Mouse (Mus musculus) frontal cortex, adult 2 months (tissue): Measurements from ENCODE around the gene Ctrc. TPM values are rescaled to one million over a fixed set of nuclear protein-coding genes. Genes with fewer than 3 reads are reported as not detected.

ENCODE experiments used
- DNase-seq, 2 experiments: peaks; one replicate each; pipeline ENCODE4 v3.0.0; 2022; ENCODE audit warnings: low spot score in 1 of 2; ENCODE audit errors: extremely low spot score in 1 of 2
- polyA plus RNA-seq: library from polyadenylated mRNA; depleted of rRNA; stranded (reverse); fragments of >200 nt; gene quantifications from 2 replicates; pipeline ENCODE4 v1.2.3, GENCODE M21; 2012

Ctrc gene
- polyA plus RNA-seq, 1 experiment = not detected

DNA sequence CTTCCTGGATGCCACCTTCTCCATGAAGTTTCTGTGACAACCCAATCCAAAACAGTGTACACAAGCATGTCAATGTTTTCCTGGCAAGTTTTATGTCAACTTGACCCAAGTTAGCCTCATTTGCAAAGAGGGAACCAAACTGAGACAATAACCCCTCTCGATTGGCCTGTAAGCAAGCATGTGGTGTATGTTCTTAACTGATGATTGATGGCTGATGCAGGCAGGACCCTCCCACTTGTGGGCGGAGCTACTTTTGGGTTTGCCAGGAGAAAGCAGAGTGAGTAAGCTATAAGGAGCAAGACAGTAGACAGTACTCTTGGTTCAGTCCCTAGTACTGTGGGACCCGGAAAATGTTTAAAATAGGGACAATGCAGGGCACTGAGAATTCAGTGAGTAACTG is 23.2 kb downstream of the Ctrc start:
- DNase-seq = no peak

DNA sequence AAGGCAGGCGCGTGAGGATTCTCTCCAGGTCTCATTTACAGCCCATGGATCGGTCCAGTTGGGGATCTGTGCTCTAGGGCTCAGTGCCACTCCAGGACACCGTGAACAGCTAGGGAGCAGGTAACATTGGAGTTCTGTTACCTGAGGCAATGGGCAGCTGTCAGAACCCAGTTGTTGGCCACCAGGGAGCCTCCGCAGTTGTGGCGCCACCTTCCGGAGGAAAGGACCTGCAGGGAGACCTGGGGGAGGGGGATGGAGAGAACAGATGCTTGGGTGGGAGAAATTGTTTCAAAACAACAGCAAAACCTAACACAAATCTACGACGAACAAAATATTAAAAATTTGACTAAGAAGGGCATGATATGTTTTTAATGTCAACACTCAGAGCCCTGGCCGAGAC is 24.1 kb downstream of the Ctrc start:
- DNase-seq = no peak

DNA sequence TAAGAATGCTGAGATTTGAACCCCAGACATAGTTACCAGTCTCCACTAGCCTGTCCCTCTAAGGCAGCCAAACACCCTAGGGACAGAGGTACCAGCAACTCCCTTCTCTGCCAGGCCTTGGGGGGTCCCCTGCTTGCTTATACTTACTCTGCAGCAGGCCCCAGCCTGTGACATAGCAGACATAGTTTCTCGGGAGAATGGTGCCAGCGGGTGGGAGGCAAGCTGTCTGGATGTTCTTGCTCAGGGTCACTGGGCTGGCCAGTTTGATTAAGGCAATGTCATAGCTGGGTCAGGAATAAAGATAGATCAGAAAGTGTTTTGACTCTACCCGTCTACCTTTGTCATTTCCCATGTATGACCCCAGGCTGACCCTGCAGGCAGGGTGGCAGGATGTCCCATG is 25.0 kb downstream of the Ctrc start:
- no peak for DNase-seq

DNA sequence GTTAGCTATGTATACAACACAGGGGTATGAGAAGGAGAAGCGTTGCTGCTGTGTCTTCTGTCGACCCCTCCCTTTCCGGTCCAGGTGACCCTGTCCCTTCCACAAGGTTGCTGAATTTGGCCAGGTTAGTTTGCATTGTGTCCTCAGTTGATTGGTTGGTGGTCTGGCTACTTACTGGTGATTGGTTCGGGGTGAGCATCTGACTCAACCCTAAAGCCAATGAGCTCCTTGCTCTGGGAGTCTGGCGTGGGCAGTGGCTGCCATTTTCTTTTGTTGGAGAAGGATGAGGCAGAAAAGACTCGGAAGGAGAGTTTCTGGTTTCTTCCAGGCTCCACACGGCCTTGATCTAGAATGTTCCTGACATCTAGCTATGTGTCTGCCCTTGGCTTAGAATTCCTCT is 26.8 kb downstream of the Ctrc start:
- no peak for DNase-seq

DNA sequence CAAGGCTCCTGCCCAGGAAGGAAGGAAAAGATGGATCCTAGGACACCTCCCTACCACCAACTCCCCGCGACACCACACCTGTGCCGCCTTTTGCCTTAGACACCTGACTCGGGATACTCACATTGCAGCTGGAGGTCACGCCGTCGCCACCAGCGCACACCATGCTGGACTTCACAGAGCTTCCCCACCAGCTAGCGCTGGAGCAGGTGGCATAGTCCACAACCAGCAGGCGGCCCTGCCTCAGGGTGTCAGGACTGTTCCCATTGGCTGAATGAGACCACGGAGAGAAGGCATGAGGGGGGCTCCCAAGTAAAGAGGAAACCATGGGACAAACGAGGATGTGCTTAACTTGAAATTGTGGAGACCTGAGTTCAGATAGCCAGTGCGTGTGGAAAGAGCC is 27.3 kb downstream of the Ctrc start:
- DNase-seq = no peak

DNA sequence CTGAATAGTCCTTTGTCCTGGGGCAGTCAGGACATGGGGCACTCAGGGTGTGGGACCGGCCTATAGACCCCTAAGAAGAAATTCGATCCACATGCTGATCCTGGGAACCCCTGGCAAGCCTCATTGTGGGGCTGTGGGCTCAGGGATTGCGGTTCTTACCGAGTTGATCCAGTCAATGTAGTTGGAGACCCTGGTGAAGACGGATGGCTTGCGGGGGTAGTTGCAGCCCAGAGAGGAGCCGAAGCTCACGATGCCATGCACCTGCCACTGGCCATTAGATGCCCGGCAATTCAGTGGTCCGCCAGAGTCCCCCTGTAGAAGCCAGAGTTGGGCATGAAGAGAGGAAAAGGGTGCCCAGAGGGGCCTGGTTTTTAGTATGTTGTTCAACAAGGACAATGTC is 28.5 kb downstream of the Ctrc start:
- DNase-seq = no peak

DNA sequence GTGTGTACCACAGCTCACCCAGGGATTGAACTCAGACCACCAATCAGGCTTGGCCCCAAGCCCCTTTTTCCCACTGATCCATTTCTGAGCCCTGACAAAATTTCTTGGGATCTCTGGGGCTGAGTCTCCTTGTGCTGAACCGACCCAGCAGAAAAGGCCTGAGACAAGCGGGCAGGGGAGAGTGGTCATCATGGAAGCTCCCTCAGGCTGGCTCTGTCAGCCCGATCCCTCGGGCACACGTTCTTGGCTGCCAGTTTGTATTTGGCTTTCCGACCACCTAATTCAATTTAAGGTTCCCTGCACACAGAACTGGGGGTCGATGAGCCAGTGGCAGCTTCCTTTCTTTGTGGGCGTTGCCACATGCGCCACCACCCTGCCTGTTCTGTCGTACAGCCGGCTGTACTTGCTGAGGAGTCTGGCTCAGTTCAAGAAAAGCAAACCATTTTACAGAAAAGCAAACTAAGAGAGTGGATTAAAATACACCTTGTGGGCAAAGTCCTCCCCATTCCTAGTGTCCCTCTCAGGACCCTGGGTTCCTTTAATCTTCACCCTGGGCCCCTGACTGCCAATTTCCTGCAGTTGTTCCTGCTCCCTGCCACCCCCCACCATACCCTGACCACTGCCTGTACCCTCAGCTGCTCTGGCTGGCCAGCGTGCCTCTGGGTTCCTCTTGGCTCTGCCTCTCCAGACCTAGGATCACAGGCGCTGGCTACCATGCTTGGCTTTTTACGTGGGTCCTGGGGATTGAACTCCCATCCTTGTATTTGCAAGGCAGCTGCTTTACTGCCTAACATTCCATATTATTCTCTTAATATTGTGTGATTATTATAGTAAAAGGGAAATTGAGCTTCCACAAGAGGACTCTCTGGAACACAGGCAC is 29.1 kb downstream of the Ctrc start:
- DNase-seq = no peak

DNA sequence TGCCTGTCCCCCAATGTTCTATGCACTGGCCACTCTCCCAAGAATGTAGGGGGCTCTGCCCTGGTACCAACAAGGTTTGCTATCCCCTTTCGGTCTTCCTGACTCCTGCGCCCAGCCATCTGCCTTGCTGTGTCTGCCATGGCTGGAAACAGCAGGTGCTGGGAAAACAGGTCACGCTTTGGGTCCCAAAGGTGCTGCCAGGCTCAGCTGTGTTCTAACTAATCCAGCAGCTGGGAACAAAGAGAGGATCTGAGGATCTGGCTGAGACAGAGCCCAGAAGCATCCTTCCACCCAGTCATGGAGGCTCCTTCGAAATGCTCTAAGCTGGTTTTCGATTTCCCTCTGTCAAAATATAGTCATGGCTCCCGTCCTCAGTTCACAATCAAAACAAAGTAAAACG is 29.9 kb downstream of the Ctrc start:
- no peak for DNase-seq

DNA sequence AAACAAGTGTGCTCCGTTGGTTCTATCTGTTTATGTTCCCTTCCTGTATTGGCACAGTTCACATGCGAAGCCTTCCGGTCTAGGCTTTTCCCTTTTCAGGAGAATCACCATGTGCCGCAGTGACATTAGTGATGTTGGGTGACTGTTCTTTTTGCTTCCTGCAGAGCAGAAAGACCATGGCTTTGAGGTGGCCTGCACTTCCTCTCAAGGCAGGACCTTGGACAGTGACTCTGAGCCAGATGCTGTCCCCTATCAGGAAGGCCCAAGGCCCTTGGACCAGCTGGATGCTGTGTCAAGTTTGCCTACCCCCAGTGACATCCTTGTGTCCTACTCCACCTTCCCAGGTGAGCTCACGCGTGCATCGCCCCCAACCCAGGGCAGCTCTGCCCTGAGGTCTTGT is 34.8 kb downstream of the Ctrc start:
- no peak for DNase-seq

DNA sequence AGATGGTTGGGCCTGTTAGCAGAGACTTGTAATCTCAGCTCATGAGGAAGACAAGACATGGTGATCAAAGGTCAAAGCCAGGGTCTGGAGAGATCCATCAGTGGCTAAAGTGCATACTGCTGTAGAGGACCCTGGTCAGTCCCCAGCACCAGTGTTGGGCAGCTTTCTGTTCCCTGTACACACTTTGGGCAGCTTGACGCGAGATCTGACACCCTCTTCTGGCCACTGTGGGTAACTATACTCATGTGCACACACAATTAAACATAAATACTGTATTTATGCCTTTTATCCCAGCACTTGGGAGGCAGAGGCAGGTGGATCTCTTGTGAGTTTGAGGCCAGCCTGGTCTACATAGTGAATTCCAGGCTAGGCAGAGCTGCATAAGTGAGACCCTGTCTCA is 35.2 kb downstream of the Ctrc start:
- DNase-seq = no peak

DNA sequence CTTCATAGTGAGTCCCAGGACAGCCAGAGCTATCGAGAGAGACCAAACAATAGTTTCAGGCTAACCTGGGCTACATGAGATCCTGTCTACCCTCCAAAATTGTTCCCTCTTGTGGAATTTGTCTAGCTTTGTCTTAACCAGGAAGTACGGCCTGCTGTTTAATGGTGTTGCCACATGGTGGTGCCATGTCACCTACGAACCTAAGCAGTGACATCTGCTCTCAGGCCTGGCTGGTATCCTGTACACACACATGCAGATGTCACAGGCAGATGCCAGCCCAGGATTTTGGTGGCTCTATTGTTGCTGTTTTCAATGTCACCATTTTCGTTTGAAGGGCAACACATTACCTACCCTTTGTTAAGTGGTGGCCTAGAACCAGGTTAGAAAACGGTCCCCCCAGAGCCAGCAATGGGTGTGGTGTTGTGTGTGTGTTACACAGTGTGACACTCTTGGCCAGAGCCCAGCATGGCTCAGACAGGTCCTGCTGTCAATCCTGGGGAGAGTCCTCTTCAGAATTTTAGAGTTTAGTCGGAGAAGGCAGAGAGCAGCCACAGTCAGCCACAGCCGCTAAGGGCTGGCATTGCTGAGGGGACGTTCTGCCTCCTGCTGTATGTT is 36.2 kb downstream of the Ctrc start:
- DNase-seq = peak in 1 of 2 experiments; percentile 58

DNA sequence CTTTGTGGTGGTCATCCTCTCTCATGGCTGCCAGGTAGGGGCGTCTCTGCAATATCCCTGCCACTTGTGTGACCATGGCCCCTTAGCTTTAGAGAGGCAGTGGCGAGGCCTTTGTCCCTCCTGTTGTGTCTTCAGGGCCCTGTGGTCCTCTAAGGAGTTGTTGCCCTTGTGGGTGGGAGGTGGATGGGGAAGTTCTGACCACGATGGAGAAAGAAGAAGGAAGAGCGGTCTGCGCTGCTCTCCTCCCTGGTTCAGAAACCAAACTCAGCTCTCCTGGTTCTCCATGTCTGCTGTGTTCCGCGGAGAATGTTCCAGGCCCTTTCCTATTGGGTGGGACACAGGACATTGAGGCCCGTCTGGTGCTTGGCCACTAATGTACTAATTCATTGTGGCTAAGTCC is 40.3 kb downstream of the Ctrc start:
- DNase-seq = no peak

DNA sequence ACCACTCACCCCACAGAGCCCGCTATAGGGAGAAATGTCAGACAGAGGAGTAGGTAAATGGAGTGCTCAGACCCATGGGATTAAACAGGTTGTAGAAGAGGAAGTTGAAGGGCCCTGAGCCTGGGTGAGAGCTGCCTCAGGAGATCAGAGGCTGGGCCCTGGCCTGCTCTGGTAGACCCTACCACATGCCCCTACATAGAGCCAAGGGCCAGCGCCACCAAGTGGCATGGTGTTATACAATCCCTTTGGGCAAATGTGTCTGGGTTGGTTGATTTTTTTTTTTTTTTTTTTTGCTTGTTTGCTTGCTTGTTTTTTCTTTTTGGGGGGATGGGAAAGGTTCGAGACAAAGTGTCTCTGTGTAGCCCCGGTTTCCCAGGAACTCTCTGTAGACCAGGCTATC is 42.1 kb downstream of the Ctrc start:
- DNase-seq = no peak

DNA sequence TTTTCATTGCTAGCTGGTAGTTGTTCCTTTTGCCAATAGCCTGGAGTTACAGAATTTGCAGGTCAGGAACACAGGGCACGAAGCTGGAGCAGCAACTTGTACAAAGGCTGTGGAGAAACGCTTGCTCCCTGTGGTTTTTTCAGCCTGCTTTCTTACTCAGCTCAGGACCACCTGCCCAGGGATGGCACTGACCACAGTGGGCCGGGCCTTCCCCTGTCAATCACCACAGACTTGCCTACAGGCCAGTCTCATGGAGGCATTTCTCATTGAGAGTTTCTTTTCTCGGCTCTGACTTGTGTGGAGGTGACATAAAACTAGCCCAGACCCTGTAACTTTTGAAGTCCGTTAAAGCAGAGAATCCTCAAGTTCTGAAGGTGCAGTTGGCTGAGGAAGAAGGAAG is 48.6 kb downstream of the Ctrc start:
- no peak for DNase-seq

DNA sequence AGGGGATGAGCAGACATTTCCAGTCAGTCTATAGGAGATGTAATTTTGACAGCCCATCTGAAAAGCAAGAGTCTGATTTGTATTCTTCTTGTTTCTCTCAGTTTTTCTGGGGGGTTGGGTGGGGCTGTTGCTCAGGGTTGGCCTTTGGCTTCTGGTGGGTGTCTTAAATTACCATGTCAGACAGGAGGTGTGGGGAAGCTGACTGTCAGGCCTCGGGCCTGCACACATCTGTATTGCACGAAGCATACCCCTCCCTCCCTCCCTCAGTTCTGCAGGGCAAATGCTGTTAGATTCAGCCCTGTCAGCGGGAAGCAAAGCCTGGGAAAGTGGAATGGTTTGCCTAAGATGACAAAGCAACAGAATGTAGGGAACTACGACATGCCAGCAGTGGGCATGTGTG is 49.2 kb downstream of the Ctrc start:
- DNase-seq = no peak

DNA sequence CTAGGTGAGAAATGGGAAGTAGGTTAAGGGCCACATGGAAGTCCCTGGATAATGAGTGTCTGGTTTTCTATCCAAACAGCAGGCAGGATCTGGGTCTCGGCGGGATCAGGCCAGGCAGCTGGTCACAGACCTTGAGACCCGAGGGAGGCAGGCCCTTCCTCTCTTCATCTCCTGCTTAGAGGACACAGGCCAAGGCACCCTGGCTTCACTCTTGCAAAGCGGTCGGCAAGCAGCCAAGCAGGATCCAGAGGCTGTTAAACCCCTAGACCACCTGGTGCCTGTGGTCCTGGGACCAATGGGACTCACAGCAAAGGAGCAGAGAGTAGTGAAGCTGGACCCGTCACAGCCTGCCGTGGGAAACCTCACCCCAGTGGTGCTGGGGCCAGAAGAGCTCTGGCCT is 49.8 kb downstream of the Ctrc start:
- no peak for DNase-seq

DNA sequence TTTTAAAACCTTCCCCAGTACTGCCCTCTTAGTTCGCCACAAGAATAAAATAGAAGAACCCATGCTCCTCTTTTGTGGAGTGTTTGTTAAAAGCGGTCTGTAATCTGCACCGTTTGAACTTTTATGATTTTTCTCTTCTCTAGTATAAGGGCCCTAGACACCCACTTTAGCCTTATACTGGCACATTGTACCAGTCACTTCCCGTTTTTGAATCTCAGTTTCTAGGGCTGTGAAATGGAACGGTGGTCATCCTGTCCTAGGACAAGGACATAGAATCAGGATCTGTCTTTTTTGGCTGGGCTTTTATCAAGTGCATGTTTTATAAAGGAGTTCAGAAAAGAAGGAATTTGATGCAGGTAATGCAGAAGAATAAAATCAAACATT is 52.0 kb downstream of the Ctrc start:
- DNase-seq = no peak

DNA sequence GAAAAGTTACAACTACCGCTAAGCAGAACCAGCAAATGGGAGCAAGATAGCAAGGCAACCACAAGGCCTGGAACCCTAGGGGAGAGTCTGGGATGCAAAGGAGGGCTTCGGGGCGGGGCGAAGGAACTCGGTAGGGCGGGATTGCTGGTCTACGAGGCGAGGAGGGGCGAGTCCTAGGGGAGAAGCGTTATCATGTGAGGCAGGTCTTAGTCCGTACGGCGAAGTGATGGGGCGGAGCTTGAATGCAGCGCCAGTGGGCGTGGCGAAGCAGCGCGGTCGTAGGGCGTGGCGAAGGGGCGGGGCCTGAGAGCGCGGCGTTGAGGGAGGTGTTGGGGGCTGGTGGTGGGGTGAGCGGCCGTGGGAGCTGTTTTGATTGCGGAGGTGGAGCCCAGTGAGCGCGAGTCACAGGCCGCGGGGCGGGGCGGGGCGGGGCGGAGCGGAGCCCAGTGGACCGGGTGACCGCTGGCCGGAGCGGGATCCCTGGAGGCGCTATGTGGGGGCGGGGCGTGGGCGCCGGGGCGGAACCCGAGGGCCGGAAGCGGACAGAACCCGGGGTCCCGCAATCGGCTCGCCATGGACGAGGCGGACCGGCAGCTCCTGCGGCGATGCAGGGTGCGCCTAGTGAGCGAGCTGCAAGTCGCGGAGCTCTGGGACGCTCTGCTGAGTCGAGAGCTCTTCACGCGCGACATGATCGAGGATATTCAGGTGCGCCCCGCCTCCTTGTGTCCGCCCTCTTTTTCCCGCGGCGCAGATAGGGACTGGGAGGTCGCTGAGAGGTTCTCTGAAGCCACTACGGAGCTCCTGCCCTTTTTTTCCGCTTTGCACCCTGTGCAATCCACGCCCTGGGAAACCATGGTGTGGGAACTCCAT is 52.6 kb downstream of the Ctrc start, which contains the start of gene Casp9:
TSS of gene Casp9 (plus strand) at position 331 of the 870 bp plus-strand sequence.
- DNase-seq = peak; percentile 92 to 98

DNA sequence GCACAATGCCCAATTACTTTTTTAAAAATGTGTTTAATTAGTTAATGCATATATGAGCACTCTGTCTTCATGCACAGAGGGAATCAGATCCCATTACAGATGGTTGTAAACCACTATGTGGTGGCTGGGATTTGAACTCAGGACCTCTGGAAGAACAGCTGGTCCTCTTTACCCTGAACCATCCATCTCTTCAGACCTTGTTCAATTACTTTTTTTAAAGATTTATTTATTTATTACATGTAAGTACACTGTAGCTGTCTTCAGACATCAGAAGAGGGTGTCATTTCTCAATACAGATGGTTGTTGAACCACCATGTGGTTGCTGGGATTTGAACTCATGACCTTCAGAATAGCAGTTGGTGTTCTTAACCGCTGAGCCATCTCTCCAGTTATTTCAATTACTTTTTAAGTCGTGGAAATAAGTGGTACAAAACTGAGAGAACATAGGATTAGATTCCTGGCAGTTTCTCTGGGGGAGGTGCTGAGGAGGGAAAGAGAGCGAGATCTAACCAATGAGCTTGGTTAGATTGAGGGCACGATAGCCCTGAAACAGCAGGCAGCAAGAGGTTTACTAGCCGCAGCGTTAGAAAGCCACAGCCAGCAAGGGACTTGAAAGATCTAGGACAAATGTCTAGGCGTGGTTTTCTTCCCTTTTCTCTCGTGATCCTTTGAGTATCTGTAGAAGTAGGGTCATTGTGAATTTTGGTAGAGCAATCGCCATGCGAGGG is 53.4 kb downstream of the Ctrc start:
- no peak for DNase-seq

DNA sequence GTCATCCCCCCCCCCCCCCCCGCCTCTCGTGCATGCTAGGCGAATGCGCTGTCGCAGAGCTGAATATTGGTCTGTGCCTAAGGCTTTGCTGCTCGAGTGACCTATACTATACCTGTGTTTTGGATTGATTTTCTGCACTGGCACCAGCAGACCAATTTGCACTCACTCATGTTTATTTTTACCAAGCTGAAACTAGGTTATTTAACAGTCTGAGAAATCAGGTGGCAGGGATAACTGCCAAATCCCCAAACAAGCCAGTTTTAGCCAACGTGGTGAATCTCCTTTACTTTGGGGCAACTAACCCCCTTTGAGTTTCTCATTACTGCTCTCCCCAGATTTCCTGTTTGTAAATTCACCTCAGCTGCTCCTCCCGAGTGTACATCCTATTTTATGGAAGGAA is 54.2 kb downstream of the Ctrc start:
- no peak for DNase-seq

DNA sequence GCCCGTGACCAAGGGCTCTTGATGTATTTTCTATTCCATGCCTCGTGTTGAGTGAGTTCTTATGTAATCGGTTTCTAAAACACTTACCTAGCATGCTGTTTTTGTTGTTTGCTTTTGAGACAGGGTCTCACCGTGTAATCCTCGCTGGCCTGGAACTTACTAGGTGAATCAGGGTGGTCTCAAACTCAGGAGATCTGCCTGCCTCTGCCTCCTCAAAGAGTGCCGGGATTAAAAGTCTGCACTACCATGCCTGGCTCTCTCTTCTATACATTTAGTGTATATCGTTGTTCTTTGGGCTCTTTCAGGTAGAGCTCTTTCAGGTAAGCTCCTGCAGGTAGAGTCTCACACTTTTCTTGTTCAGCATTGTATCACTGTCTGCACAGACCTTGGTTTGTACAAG is 54.7 kb downstream of the Ctrc start:
- no peak for DNase-seq
